Mouse (Mus musculus) hindbrain, embryonic 11.5 days (tissue): ENCODE measurements around the gene Tubg2. TPM values are rescaled to one million over a fixed set of nuclear protein-coding genes. Genes with fewer than 3 reads are reported as not detected.

ENCODE experiments used
- ATAC-seq: fragments of 200-750 bp; cut with Nextera tagmentation; 2 replicates; pipeline ENCODE4 v1.8.0; 2017; ENCODE audit warnings: mild to moderate bottlenecking, moderate TSS enrichment, moderate library complexity; ENCODE audit not compliant: low FRiP score
- DNase-seq: peaks from one replicate; pipeline ENCODE4 v3.0.0-alpha.2; 2015; ENCODE audit warnings: low spot score
- H3K27ac ChIP-seq: fragments of 300-500 bp; sonication (generic); 2 replicates; pipeline ENCODE4 v1.5.1; 2014; ENCODE audit warnings: mild to moderate bottlenecking, low read depth, low read length
- H3K27me3 ChIP-seq: fragments of 300-500 bp; sonication (generic); 2 replicates; pipeline ENCODE4 v1.6.1; 2014; ENCODE audit warnings: mild to moderate bottlenecking, low read length, moderate library complexity, mixed read lengths; ENCODE audit not compliant: control insufficient read depth, insufficient read depth
- H3K36me3 ChIP-seq: fragments of 300-500 bp; sonication (generic); 2 replicates; pipeline ENCODE4 v1.6.1; 2014; ENCODE audit warnings: mild to moderate bottlenecking, low read length, moderate library complexity, mixed read lengths; ENCODE audit not compliant: control insufficient read depth, insufficient read depth
- H3K4me1 ChIP-seq: fragments of 300-500 bp; sonication (generic); replicated peaks from 2 replicates; pipeline ENCODE4 v1.6.1; 2014; ENCODE audit warnings: low read length, mixed read lengths; ENCODE audit not compliant: control insufficient read depth, insufficient read depth
- H3K4me2 ChIP-seq: fragments of 300-500 bp; sonication (generic); replicated peaks from 2 replicates; pipeline ENCODE4 v1.6.1; 2014; ENCODE audit warnings: mild to moderate bottlenecking, low read depth, low read length
- H3K4me3 ChIP-seq: fragments of 300-500 bp; sonication (generic); 2 replicates; pipeline ENCODE4 v1.5.1; 2014; ENCODE audit warnings: low read depth, low read length
- H3K9ac ChIP-seq: fragments of 300-500 bp; sonication (generic); 2 replicates; pipeline ENCODE4 v1.6.1; 2014; ENCODE audit warnings: low read depth, low read length
- H3K9me3 ChIP-seq: fragments of 300-500 bp; sonication (generic); 2 replicates; pipeline ENCODE4 v1.6.1; 2016; ENCODE audit warnings: low read length; ENCODE audit not compliant: control insufficient read depth
- WGBS: fragments of 180-500 bp; shearing (Covaris S2); extraction: QIAGEN DNeasy Blood & Tissue Kit; methylation state at CpG from one replicate; pipeline ENCODE4 v1.1.7; 2014; 5-methylcytosine and 5-hydroxymethylcytosine counted together
- polyA plus RNA-seq: library from polyadenylated mRNA; unstranded; fragments of >200 nt; fragmentation: Nextera tagmentation; extraction: Ambion mirVana; gene quantifications from 2 replicates; pipeline ENCODE4 v1.2.1, GENCODE M21; 2014

Gene Tubg2
- polyA plus RNA-seq, 1 experiment from 2014 or later = 5.5 TPM

- under 1% methylated on average over 31 of the region's 31 CpGs for WGBS
- Histone ChIP-seq H3K36me3 (no peaks in the 10 kb centered on the region), H3K4me1 (peaks cover 31% of the 10 kb centered on the region; the same call in 1 of the 2 replicates), H3K4me3 (peak overlapping the region; percentile 39), H3K27me3 (peaks cover 75% of the 10 kb centered on the region), H3K4me2 (peak overlapping the region; percentile 66), H3K27ac (0 out of 2 replicates have a peak overlapping the region, but pooled peaks have one; percentile 60), H3K9me3 (no peaks in the 10 kb centered on the region), H3K9ac (peak overlapping the region; percentile 24; the same call in 1 of the 2 replicates)
- DNase-seq (peak; percentile 82), ATAC-seq (peak; percentile 37; the same call in 1 of the 2 replicates)
Observed at GRCm38 (mm10) chr11:101171721-101172433, 16.2 kb downstream of the Tubg2 start.

- H3K27ac ChIP-seq = 0 out of 2 replicates have a peak overlapping the region, but pooled peaks have one; percentile 60
- no peak for ATAC-seq
- H3K4me2 ChIP-seq = peak overlapping the region; percentile 66
- H3K9me3 ChIP-seq = no peaks in the 10 kb centered on the region
- no peaks in the 10 kb centered on the region for H3K36me3 ChIP-seq
- peak overlapping the region; percentile 24; the same call in 1 of the 2 replicates for H3K9ac ChIP-seq
- peak overlapping the region; percentile 39 for H3K4me3 ChIP-seq
- peaks cover 75% of the 10 kb centered on the region for H3K27me3 ChIP-seq
- peaks cover 32% of the 10 kb centered on the region; the same call in 1 of the 2 replicates for H3K4me1 ChIP-seq
- 21% methylated on average over 5 of the region's 5 CpGs for WGBS
- no peak for DNase-seq
Observed at GRCm38 (mm10) chr11:101172434-101172815, 16.7 kb downstream of the Tubg2 start.

DNA sequence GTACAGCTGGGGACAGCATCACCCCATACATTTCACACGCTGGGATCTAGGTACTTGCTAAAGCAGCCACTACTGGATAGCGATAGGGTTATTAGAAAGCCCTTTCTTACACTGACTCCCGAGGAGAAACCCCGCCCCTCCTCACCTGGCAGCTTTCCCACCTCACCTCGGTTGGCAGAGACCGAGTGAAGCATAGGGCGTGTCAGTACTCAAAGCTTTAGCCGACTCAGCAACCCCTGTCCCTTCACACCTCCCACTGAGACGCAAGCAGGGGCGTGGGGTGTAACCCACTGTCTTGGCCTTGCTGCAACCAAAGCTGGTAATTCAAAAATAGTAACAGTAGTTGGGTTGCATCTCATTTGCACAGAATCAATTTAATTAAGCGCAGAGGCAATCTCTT is 17.4 kb downstream of the Tubg2 start:
- DNase-seq = no peak
- Histone ChIP-seq H3K4me2 (peak overlapping the region; percentile 73), H3K9ac (peak overlapping the region; percentile 35; the same call in 1 of the 2 replicates), H3K4me1 (peaks cover 32% of the 10 kb centered on the region; the same call in 1 of the 2 replicates), H3K4me3 (peak overlapping the region; percentile 28; the same call in 1 of the 2 replicates), H3K36me3 (no peaks in the 10 kb centered on the region), H3K27me3 (peaks cover 75% of the 10 kb centered on the region), H3K9me3 (no peaks in the 10 kb centered on the region), H3K27ac (no peak overlapping the region)
- WGBS = 7% methylated on average over 11 of the region's 11 CpGs
- ATAC-seq = no peak

DNA sequence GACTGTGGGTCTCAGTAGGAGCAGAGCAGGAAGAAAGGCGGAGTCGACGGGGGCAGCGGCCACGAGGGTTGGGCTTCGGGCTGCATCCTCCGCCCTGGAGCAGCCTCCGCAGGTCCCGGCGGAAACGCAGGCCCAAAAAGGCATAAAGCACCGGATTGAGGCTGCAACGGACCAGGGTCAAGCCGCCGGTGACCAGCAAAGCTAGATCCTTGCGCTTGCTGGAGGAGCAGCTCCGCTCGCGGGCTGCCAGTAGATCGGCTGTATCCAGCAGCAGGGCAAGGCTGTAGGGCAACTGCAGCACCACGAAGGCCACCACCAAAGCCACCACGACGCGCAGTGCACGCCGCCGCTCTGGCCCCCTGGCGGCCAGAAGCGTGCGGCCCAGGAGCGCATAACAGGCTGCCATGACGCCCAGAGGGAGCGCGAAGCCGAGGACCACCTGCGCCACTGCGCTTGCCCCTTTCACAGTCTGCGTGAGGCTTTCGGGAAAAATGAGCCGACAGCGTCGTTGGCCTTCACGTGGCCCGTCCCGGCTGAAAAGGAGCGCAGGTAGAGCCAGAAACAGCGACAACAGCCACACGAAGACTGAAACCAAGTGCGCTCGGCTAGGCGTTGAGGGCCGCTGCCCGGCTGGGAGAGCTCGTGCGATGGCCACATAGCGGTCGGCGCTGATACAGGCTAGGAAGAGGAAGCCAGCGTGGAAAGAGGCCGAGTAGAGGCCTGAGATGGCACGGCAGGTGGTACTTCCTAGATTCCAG is 18.1 kb downstream of the Tubg2 start:
- WGBS = 1% methylated on average over 61 of the region's 61 CpGs
- peak overlapping the region; percentile 28 for H3K4me3 ChIP-seq
- H3K27me3 ChIP-seq = peaks cover 75% of the 10 kb centered on the region
- peak; percentile 64 for ATAC-seq
- DNase-seq = peak; percentile 93
- peak overlapping the region; percentile 19; the same call in 1 of the 2 replicates for H3K27ac ChIP-seq
- peak overlapping the region; percentile 73 for H3K4me2 ChIP-seq
- no peaks in the 10 kb centered on the region for H3K36me3 ChIP-seq
- H3K9me3 ChIP-seq = no peaks in the 10 kb centered on the region
- peaks cover 32% of the 10 kb centered on the region; the same call in 1 of the 2 replicates for H3K4me1 ChIP-seq
- H3K9ac ChIP-seq = peak overlapping the region; percentile 35

DNA sequence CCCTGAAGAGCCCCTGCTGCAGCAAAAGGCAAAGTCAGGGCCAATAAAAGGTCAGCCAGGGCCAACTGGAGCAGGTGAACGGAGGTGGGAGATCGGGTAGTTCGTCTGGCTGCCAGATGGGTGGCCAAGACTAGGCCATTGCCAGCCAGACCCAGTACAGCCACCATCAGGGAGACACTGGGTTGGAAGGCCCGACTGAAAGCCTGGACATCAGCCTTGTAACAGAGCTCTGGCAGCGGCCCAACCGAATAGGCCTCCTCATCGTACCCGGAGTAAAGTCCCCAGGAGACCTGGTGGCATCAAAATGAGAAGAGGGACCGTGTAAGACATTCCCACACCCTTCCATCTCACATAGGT is 18.7 kb downstream of the Tubg2 start:
- Histone ChIP-seq H3K27me3 (peaks cover 70% of the 10 kb centered on the region), H3K4me2 (peak overlapping the region; percentile 73), H3K36me3 (no peaks in the 10 kb centered on the region), H3K9ac (peak overlapping the region; percentile 35; the same call in 1 of the 2 replicates), H3K4me3 (peak overlapping the region; percentile 28), H3K27ac (no peak overlapping the region), H3K4me1 (peaks cover 31% of the 10 kb centered on the region; the same call in 1 of the 2 replicates), H3K9me3 (no peaks in the 10 kb centered on the region)
- DNase-seq (no peak), ATAC-seq (no peak)
- WGBS = 27% methylated on average over 9 of the region's 9 CpGs

DNA sequence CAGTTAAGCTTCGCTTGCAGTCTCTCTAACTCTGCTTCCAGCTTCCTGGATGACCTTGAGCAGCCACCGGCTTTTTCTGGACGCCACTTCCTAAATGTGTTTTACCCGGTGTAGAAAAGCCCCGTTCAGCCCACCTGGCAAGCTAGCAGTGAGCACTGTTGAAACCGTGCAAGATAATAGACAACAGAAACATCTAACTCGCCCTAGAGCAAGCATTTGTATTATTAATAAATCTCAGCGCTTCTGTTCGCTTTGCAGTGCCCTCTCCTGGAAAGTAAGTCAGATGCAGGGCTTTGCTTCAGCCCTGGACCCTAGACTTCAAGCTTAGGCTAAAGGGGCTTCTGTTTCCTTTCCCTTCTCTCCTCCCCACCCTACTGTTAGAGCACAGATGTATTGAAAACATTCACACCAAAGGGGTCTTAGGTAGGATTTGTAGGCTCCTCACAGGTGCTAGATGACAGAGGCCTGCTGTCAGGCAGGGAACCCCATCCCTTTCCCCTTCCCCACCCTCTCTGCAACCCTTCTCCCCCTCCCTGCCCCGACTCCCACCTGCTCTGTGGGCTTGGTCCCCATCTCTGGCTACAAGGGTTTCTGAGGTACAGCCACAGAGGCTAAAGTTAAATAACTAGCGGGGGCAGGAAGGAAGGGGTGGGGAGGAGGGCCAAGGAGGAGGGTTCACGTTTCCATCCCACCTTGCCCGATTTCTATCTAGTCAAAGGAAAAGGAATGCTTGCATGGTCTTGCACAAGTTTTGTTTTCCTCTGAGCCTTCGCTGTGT is 19.3 kb downstream of the Tubg2 start, which contains the start of gene Ccr10:
Gene Ccr10 (minus strand): TSS at position 593 of the 778 bp plus-strand sequence.
- Histone ChIP-seq H3K9ac (peak within 1 kb of the TSS; percentile 35; the same call in 1 of the 2 replicates), H3K4me2 (peak within 1 kb of the TSS; percentile 73), H3K27me3 (peaks cover 63% of the 10 kb centered on the region), H3K4me1 (peaks cover 29% of the 10 kb centered on the region; the same call in 1 of the 2 replicates), H3K36me3 (no peaks in the 10 kb centered on the region), H3K27ac (no peak within 1 kb of the TSS), H3K9me3 (no peaks in the 10 kb centered on the region), H3K4me3 (peak within 1 kb of the TSS; percentile 28)
- ATAC-seq (no peak), DNase-seq (peak; percentile 33)
- 28% methylated on average over 14 of the region's 14 CpGs for whole genome bisulfite sequencing

- Histone ChIP-seq H3K4me1 (peaks cover 23% of the 10 kb centered on the region; the same call in 1 of the 2 replicates), H3K9ac (no peak overlapping the region), H3K27me3 (peaks cover 62% of the 10 kb centered on the region), H3K27ac (no peak overlapping the region), H3K4me3 (0 out of 2 replicates have a peak overlapping the region, but pooled peaks have one; percentile 21), H3K4me2 (peak overlapping the region; percentile 41; the same call in 1 of the 2 replicates), H3K9me3 (no peaks in the 10 kb centered on the region), H3K36me3 (no peaks in the 10 kb centered on the region)
- ATAC-seq = no peak
- peak; percentile 25 for DNase-seq
- WGBS = 13% methylated on average over 11 of the region's 11 CpGs
Observed at GRCm38 (mm10) chr11:101175636-101176116, 20.0 kb downstream of the Tubg2 start.
